Mouse (Mus musculus) gonadal fat pad, adult 2 months (tissue): Measurements from ENCODE around the gene Wfikkn1. TPM values are rescaled to one million over a fixed set of nuclear protein-coding genes. Genes with fewer than 3 reads are reported as not detected.

Experiments
- DNase-seq: peaks from one replicate; pipeline ENCODE4 v3.0.0-alpha.2; 2012; ENCODE audit warnings: low read depth
- polyA plus RNA-seq: library from polyadenylated mRNA; depleted of rRNA; stranded (reverse); fragments of >200 nt; gene quantifications from 2 replicates; pipeline ENCODE4 v1.2.3, GENCODE M21; 2012; rRNA removed

The Wfikkn1 gene
- 0.95 and 1.1 TPM in 2 replicates for polyA plus RNA-seq

- peak; percentile 96 for DNase-seq
These were observed at the start of gene Wfikkn1 for GRCm38 (mm10) chr17:25880196-25880910. Wfikkn1 (minus strand) TSS chr17:25880858.

- DNase-seq: no peak
These were observed 44.7 kb upstream of the Wfikkn1 start for GRCm38 (mm10) chr17:25925348-25925747.

GRCm38 (mm10) chr17:25922120-25922519 is 41.5 kb upstream of the Wfikkn1 start:
- no peak for DNase-seq

- peak; percentile 100 for DNase-seq
These were observed 39.4 kb upstream of the Wfikkn1 start for GRCm38 (mm10) chr17:25919786-25920642.

GRCm38 (mm10) chr17:25919144-25919785 is 38.6 kb upstream of the Wfikkn1 start, which contains the start of gene Rab40c:
Rab40c (minus strand) TSS chr17:25919727.
- DNase-seq: no peak

GRCm38 (mm10) chr17:25918037-25918750 is 37.5 kb upstream of the Wfikkn1 start:
- no peak for DNase-seq

- no peak for DNase-seq
These were observed 36.4 kb upstream of the Wfikkn1 start for GRCm38 (mm10) chr17:25916931-25917647.

- DNase-seq: no peak
These were observed 33.6 kb upstream of the Wfikkn1 start for GRCm38 (mm10) chr17:25914295-25914694.

- no peak for DNase-seq
These were observed 33.2 kb upstream of the Wfikkn1 start for GRCm38 (mm10) chr17:25913877-25914275.

GRCm38 (mm10) chr17:25913186-25913876 is 32.7 kb upstream of the Wfikkn1 start:
- DNase-seq: no peak

- no peak for DNase-seq
These were observed 31.2 kb upstream of the Wfikkn1 start for GRCm38 (mm10) chr17:25911816-25912215.

- no peak for DNase-seq
These were observed 27.0 kb upstream of the Wfikkn1 start for GRCm38 (mm10) chr17:25907640-25908039.

GRCm38 (mm10) chr17:25903061-25903460 is 22.4 kb upstream of the Wfikkn1 start:
- DNase-seq: no peak

- no peak for DNase-seq
These were observed 19.5 kb upstream of the Wfikkn1 start for GRCm38 (mm10) chr17:25900193-25900592.

GRCm38 (mm10) chr17:25895891-25896290 is 15.2 kb upstream of the Wfikkn1 start:
- DNase-seq: no peak

GRCm38 (mm10) chr17:25895415-25895814 is 14.8 kb upstream of the Wfikkn1 start:
- no peak for DNase-seq

GRCm38 (mm10) chr17:25893975-25894617 is 13.4 kb upstream of the Wfikkn1 start:
- DNase-seq: no peak

GRCm38 (mm10) chr17:25888837-25889236 is 8.2 kb upstream of the Wfikkn1 start:
- no peak for DNase-seq

GRCm38 (mm10) chr17:25887467-25887866 is 6.8 kb upstream of the Wfikkn1 start:
- no peak for DNase-seq

- DNase-seq: no peak
These were observed 6.1 kb upstream of the Wfikkn1 start for GRCm38 (mm10) chr17:25886806-25887205.
